Mouse (Mus musculus): ENCODE results near the gene Sub1.

Gene Sub1

DNA sequence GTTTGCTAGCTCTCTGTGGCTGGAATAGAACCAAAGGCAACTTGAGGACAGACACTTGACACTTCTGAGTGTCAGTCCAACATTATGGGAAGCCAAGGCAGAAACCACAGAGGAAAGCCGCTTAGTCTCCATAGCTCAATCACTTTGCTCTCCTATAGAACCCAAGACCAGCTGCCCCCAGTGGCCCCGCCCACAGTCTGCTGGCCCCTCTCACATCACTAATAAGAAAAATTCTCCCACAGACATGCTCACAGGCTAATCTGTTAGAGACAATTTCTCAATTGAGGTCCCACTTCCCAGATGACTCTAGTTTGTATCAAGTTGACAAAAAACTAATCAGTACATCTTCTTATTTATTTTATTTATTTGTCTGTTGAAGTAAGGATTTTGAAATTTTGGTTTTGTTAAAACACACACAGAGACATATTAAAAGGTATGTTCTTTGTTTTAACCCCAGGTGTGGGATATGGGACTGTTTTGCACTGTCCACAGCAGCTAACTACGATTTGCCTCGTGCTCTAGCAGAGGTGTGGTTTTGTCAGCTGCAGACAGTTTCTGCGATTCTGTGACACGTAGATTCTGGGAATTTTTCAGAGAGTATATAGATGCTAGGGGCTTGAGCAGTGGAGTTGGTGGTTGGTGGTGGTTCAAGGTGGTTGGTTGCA lies 16.9 kb upstream of the Sub1 start:
- no peak for DNase-seq (ENCODE audit: low read depth, low spot score)

DNA sequence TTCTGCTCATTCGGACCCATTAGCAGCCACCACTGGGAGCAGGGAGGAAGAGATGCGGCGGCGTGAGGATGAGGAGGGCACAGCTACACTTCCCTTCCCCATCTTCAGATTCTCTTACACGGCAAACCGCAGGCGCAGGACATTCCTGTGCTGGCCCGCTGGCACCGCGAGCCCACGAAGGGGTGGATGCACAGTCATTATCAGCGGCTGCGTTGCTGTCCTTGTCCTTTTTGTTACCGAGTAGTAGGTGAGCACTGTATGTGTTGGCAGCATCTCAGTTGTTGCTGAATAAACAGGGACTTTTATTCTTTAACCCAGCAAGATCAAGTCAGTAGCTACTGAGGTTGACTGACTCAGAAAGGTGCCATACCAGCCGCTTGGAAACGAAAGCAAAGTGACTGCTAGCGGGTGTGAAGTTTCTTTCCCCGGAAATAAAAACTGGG lies 13.8 kb upstream of the Sub1 start:
- no peak for DNase-seq (ENCODE audit: low read depth, low spot score)

- DNase-seq (ENCODE audit: low read depth, low spot score), result no peak
These were observed 13.2 kb upstream of the Sub1 start for GRCm38 (mm10) chr15:12009712-12010601.

DNA sequence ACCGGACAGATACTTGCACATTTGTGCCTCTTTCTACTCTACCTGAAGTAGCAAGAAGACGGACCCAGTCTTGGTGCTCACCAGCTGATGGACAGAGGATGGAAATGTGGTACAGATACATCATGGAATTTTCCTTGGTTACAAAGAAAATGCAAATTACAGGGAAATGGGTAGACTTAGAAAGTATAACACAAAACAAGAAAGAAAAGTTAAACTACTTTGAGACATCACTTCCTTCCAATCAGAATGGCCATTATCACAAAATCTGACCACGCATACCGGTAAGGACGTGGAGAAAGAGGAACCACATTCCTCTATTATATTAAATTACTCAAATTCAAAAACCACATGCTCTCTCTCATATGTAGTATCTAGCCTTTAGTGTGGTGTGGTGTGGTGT lies 12.1 kb upstream of the Sub1 start:
- no peak for DNase-seq (ENCODE audit: low read depth, low spot score)

DNA sequence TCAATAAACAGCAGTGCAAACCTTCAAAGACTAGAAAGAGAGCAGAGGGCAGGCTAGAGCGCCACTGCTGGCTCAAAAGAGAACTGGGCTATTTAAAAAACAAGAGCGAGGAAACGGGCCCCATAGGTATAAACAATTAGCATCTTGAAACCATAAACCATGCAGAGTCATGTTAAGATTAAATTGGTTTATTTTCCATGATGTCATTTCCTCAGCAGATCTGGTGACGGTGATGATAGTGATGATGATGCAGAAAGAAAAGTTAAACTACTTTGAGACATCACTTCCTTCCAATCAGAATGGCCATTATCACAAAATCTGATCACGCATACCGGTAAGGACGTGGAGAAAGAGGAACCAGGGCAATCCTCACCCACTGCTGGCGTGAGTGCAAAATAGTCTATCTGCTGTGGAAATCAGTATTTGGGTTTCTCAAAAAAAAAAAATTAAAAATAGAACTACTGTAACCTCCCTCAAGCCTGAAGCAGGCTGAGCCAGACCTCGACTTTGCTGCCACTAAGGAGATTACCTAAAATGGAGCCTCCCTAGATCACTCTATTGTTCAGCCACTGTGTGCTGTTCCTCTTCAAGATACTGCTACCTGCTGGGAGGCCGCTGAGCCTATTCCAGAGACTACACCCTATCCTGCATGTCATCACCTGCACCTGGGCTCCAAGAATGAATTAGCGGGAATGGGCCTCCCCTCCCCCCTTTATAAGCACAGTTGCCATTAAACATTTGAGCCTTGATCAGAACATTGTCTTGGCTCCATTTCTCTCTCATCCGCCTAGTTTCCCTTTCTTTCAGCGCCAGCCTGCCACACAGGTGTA lies 11.4 kb upstream of the Sub1 start:
- DNase-seq (ENCODE audit: low read depth, low spot score), result no peak

DNA sequence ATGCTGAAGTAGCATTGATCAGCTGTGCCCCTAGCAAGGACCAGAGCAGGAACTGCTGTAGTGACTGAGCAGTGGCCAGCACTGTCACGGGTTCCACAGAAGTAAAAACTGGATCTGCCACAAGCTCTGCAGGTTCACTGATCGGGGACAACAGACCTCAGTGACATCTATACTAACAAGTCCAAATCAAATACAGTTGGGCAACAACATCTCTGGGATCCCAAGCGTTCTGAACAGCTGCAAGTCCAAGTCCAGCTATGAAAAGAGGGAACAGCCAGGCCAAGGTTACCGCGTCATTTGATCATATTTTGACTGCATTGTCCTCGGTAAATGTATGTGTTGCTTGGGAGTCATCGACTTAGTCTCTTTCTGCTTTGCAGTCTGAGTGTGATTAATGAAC lies 10.6 kb upstream of the Sub1 start:
- DNase-seq (ENCODE audit: low read depth, low spot score), result no peak

- DNase-seq (ENCODE audit: low read depth, low spot score), result no peak
These were observed 9.4 kb upstream of the Sub1 start for GRCm38 (mm10) chr15:12006169-12006568.

GRCm38 (mm10) chr15:11995815-11996201 lies 975 bp downstream of the Sub1 start:
- peak; percentile 90 for DNase-seq (ENCODE audit: low read depth, low spot score)

- DNase-seq (ENCODE audit: low read depth, low spot score), result peak; percentile 40
These were observed 1.6 kb downstream of the Sub1 start for GRCm38 (mm10) chr15:11994921-11995814.

DNA sequence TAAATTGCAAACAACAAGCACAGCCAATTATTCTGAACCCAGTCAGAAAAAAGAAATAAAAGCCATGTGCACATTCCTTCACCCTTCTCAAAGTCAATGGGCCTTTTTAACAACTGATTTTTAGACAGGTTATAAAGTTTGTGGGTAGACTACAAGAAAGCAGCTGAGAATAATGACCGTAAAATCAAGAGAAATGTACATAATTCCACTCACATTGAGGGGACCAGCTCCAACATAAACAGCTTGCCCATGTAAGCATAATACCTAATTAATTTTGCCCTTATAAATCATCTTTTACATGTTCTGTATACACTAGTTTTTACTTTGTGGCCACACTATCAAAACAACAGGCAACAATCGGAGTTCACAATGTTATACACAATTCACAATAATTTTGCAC lies 2.8 kb downstream of the Sub1 start:
- DNase-seq (ENCODE audit: low read depth, low spot score), result no peak

DNA sequence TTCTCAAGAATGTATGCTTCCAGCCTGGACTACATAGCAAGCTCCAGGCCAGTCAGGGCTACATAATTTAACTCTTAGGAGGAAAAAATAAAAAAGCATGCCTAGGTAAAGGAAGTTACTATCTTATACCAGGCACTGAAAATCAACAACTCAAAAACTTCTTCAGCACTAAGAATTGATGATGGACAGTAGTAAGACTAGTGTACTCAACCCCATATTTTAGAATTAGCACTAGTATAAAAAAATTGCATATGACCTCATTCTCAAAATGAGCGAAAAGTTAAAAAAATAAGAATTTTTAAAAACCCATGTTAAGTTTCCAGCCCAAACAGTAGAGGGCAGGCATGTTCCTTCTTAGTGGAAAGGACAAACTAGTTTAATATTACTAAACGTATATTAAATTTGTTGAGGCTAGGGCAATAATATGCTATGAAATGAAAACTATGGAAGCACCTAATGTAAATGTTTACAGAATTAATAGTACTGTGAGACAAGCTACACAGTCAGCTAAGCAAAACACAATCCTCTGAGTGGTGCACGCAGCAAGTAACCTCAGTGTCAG lies 5.2 kb downstream of the Sub1 start:
- no peak for DNase-seq (ENCODE audit: low read depth, low spot score)

GRCm38 (mm10) chr15:11988580-11988979 lies 8.2 kb downstream of the Sub1 start:
- no peak for DNase-seq (ENCODE audit: low read depth, low spot score)

- no peak for DNase-seq (ENCODE audit: low read depth, low spot score)
These were observed 8.9 kb downstream of the Sub1 start for GRCm38 (mm10) chr15:11987892-11988291.

DNA sequence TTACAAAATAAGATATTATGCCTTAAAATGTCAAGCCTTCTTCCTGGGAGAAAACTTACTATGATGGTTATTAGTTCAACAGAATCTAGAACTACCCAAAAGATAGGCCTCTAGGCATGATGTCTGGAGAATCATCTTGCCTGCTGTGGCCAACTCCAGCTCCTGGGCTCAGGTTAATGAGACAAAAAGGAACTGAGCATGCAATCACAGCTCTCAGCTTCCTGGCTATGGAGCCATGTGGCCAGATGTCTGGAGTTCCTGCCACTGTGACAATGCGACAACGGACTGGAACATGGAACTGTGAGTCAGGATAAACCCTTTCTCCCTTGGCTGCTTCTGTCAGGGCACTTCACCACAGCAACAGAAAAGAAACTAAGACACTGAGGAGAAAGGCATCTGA lies 14.8 kb downstream of the Sub1 start:
- DNase-seq (ENCODE audit: low read depth, low spot score), result no peak

- DNase-seq (ENCODE audit: low read depth, low spot score), result no peak
These were observed 15.3 kb downstream of the Sub1 start for GRCm38 (mm10) chr15:11981501-11981900.

- DNase-seq (ENCODE audit: low read depth, low spot score), result no peak
These were observed 18.6 kb downstream of the Sub1 start for GRCm38 (mm10) chr15:11978175-11978574.

DNA sequence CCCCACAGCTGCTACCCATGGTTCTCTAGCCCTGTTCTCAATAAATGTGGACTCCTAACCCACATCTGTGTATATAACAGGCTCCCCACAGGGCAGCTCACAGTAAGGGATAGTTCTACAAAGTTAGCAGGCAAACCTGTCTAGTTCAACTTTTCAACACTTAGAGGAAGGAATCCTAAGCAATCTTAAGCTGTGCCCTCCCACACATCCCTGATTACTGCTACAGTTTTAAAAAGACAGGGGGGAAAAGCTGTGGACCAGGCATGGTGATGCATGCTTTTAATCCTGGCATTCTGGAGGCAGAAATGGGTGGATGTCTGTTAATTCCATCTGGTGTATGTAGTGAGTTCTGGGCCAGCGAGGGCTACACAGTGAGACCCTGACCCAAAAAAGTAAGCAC lies 19.7 kb downstream of the Sub1 start:
- no peak for DNase-seq (ENCODE audit: low read depth, low spot score)

- no peak for DNase-seq (ENCODE audit: low read depth, low spot score)
These were observed 20.9 kb downstream of the Sub1 start for GRCm38 (mm10) chr15:11975836-11976235.

GRCm38 (mm10) chr15:11971854-11972420 lies 24.8 kb downstream of the Sub1 start:
- DNase-seq (ENCODE audit: low read depth, low spot score), result peak; percentile 59

DNA sequence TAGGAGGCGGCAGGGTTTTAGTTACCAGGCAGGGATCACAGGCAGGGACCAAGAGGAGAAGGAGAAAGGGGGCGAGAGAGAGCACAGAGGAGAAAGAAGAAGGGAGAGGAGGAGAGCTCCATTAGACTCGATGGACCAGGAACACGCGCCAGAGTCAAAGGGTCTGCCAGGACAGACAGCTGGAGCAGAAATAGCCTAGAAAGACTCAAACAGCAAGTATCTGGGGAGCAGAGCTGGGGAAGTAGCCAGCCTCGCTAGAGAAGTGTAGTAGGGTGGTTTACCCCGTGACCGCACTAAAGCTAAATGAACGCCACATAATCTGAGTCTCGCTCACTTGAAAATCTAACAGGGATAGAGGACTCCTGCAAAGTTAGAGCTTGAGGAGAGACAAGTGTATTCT lies 26.2 kb downstream of the Sub1 start:
- DNase-seq (ENCODE audit: low read depth, low spot score), result no peak
